Mouse (Mus musculus) small intestine, adult 2 months (tissue): ENCODE measurements around the gene Frmpd3. TPM values are rescaled to one million over a fixed set of nuclear protein-coding genes. Genes with fewer than 3 reads are reported as not detected.
A peak's percentile ranks its signal among the peaks of the same experiment; 100 is the strongest.

Experiments used
- H3K27ac ChIP-seq: fragments of 200-500 bp; 2 replicates; pipeline ENCODE4 v1.5.1; 2012; ENCODE audit warnings: low read depth, low read length, control low read depth, inconsistent platforms; ENCODE audit not compliant: insufficient read depth
- H3K27me3 ChIP-seq: fragments of 200-500 bp; 2 replicates; pipeline ENCODE4 v1.6.1; 2012; ENCODE audit warnings: mild to moderate bottlenecking, moderate library complexity, low read length, inconsistent platforms; ENCODE audit not compliant: control insufficient read depth, insufficient read depth
- H3K36me3 ChIP-seq: fragments of 200-500 bp; 2 replicates; pipeline ENCODE4 v1.6.1; 2012; ENCODE audit warnings: mild to moderate bottlenecking, low read length, control low read depth, inconsistent platforms; ENCODE audit not compliant: control insufficient read depth, insufficient read depth
- H3K4me1 ChIP-seq: fragments of 200-500 bp; 2 replicates; pipeline ENCODE4 v1.6.1; 2012; ENCODE audit warnings: low read length, inconsistent platforms, mixed read lengths; ENCODE audit not compliant: control insufficient read depth, insufficient read depth, insufficient read length
- H3K4me3 ChIP-seq: fragments of 200-500 bp; 2 replicates; pipeline ENCODE4 v1.5.1; 2012; ENCODE audit warnings: low read depth, mild to moderate bottlenecking, control low read depth, inconsistent platforms, low read length, moderate library complexity
- CTCF ChIP-seq: fragments of 200-500 bp; IDR thresholded peaks from 2 replicates; pipeline ENCODE4 v1.5.1; 2012; ENCODE audit warnings: low read depth, mild to moderate bottlenecking, control low read depth, inconsistent platforms, low read length, moderate library complexity, mixed read lengths; ENCODE audit not compliant: insufficient replicate concordance, insufficient read length; ENCODE audit errors: extremely low read depth
- POLR2A ChIP-seq: fragments of 200-500 bp; IDR thresholded peaks from 2 replicates; pipeline ENCODE4 v1.6.1; 2012; ENCODE audit warnings: low read depth, mild to moderate bottlenecking, control low read depth, inconsistent platforms, low read length, moderate library complexity
- WGBS: fragments of 180-500 bp; shearing (Covaris S2); methylation state at CpG from one replicate; pipeline ENCODE4 v1.1.7; 2018; 5-methylcytosine and 5-hydroxymethylcytosine counted together
- polyA plus RNA-seq: library from polyadenylated mRNA; depleted of rRNA; stranded (reverse); fragments of >200 nt; gene quantifications from 2 replicates; pipeline ENCODE4 v1.2.3, GENCODE M21; 2012; rRNA removed

Frmpd3 gene
- polyA plus RNA-seq, 1 experiment = 0.04 TPM

- H3K36me3 ChIP-seq = no peaks in the 10 kb centered on the region
- no peaks in the 10 kb centered on the region for H3K27me3 ChIP-seq
- no peak for TF ChIP-seq POLR2A
- TF ChIP-seq CTCF = no peak
- H3K4me3 ChIP-seq = no peak overlapping the region
- H3K4me1 ChIP-seq = peaks cover 7% of the 10 kb centered on the region; the same call in 1 of the 2 replicates
- H3K27ac ChIP-seq = peak overlapping the region; percentile 62; the same call in 1 of the 2 replicates
- WGBS = 28% methylated on average over 3 of the region's 3 CpGs
Measured at GRCm38 (mm10) chrX:140450071-140450470, 108.0 kb downstream of the Frmpd3 start.

DNA sequence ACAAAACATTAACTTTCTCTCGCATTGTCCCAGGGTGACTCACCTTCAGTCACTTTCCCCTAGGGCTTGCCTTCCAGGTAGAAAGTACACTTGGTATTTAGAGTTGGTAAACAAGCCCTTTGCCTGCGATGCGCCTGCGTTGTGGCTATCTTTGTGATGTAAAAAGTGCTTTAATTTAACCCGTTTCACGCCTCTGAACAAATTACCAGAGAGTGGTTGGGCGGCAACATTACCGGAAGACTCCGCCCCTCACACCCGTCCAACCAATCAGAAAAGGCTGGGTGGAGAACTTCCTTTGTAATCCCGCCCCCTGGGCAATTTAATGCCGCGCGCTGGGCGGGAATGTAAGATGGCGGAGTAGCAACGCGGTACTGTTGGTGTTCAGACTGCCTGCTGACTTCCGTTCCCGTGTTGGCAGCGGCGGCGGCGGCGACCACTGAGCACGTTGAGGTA lies 114.2 kb downstream of the Frmpd3 start, which contains the start of gene Prps1:
Gene Prps1, plus strand, starts transcription at position 335 of the 453 bp plus-strand sequence.
- WGBS = 12% methylated on average over 26 of the region's 26 CpGs
- Histone ChIP-seq H3K4me1 (no peaks in the 10 kb centered on the region; the same call in 1 of the 2 replicates), H3K27me3 (no peaks in the 10 kb centered on the region), H3K4me3 (peak within 1 kb of the TSS; percentile 98), H3K36me3 (no peaks in the 10 kb centered on the region), H3K27ac (no peak within 1 kb of the TSS)
- TF ChIP-seq POLR2A (peak; percentile 77; the same call in 1 of the 2 replicates), CTCF (no peak)

GRCm38 (mm10) chrX:140456751-140457491 lies 114.9 kb downstream of the Frmpd3 start:
- WGBS = 20% methylated on average over 39 of the region's 39 CpGs
- Histone ChIP-seq H3K4me1 (no peaks in the 10 kb centered on the region; the same call in 1 of the 2 replicates), H3K27me3 (no peaks in the 10 kb centered on the region), H3K27ac (no peak overlapping the region), H3K36me3 (no peaks in the 10 kb centered on the region), H3K4me3 (peak overlapping the region; percentile 98)
- TF ChIP-seq CTCF (no peak), POLR2A (no peak)

DNA sequence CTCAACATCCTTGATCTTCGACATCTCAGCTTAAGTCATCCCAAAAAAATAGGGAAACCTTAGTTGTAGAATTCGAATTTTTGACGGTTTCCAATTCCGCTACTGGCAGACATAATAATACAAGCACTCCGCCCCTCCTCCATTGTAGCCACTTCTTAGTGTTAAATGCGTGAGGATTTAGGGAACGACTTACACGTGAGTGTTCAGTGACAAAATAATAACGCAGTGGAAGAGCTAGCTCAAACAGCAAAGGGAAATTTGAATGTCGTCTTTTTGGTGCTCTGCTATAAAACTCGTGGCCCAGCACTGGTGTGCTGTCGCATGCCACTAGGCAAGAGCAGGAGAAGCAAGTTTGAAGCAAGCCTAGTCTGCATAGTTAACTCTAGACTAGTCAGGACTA lies 115.4 kb downstream of the Frmpd3 start:
- H3K27ac ChIP-seq = no peak overlapping the region
- no peak overlapping the region for H3K4me3 ChIP-seq
- H3K27me3 ChIP-seq = no peaks in the 10 kb centered on the region
- no peaks in the 10 kb centered on the region for H3K36me3 ChIP-seq
- no peak for TF ChIP-seq POLR2A
- no peak for TF ChIP-seq CTCF
- no peaks in the 10 kb centered on the region; the same call in 1 of the 2 replicates for H3K4me1 ChIP-seq
- WGBS = 18% methylated on average over 12 of the region's 12 CpGs

DNA sequence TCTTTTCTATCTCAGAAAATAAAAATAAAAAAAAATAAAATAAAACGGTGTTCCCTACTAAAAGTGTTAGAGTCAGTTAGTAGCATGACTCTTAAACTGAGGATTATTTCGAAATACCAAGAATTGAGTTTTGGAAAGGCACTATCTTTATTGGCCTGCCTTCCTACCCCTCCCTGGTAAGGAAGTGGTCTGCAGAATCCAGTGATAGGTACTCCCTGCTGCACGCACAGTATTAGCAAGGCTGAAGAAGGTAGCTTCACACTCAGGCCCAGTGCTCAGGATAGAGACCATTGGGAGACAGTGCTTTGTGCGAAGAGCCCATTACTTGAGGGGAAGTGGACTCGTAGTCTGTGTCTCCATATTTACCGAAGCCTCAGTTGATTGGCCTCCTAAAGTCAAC lies 136.2 kb downstream of the Frmpd3 start:
- no peak overlapping the region for H3K4me3 ChIP-seq
- no peak overlapping the region for H3K27ac ChIP-seq
- H3K36me3 ChIP-seq = no peaks in the 10 kb centered on the region
- H3K4me1 ChIP-seq = no peaks in the 10 kb centered on the region
- H3K27me3 ChIP-seq = no peaks in the 10 kb centered on the region
- TF ChIP-seq POLR2A (no peak), CTCF (no peak)
- WGBS = 86% methylated on average over 6 of the region's 6 CpGs

DNA sequence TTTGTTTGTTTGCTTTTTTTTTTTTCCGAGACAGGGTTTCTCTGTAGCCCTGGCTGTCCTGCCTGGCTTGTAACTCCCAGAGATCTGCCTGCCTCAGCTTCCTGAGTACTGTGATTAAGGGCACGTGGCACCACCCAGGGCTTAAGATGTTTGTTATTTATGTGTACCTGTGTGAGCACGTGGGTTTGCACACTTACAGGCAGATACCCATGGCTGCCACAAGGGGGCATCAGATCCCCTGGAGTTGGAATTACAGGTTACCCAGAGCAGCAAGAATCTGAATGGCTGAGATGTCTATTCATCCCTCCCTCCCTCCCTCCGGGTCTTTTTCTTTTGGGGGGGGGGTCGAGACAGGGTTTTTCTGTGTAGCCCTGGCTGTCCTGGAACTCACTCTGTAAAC lies 137.1 kb downstream of the Frmpd3 start:
- Histone ChIP-seq H3K27ac (no peak overlapping the region), H3K4me1 (no peaks in the 10 kb centered on the region), H3K27me3 (no peaks in the 10 kb centered on the region), H3K4me3 (no peak overlapping the region), H3K36me3 (no peaks in the 10 kb centered on the region)
- 45% methylated on average over 5 of the region's 5 CpGs for WGBS
- TF ChIP-seq POLR2A = no peak
- peak; percentile 59; the same call in 1 of the 2 replicates for TF ChIP-seq CTCF

Other genes with a start within 250 kb of the Frmpd3 start
- gene Prps1, start 114.3 kb downstream of the Frmpd3 start, polyA plus RNA-seq = 1.7 and 3.4 TPM in 2 replicates